14 mouse cellular contexts compared by ENCODE assay signal in the genomic region with DNA sequence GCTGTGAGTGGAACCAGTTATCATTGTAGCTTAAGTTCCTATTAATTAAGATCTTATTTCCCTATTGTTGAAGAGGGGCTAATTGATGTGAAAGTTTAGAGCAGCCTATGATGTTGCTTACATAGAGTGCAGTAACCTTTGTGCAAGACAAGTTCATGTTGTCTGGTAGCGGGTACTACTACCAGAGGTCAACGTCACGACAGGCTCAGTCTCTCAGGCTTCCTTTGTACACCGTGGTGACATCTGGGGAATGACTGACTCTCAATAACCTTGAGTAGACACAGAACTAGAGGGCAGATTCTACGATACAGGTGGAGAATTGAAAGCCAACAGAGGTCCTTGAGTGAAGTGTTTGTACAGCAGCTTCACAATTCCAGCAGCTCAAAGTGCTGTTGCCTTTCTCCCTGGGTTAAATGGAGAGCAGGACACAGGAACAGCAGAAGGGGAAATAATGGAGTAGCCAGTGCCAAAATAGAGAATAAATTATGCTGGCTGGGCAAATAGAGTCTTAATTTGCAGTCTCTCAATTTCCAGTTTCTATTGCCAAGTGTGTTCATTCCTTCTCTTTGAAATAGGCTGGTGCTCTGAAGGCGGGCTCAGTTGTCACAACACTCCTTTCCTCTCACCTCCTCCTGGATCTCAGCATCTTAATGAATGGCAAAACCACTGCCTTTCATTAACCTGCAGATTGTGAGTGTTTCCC.
"Had no signal": no experiment of that assay in that cellular context is flagged by ENCODE, and none has a peak within 500 bp of the region (broad histone marks: within the 10 kb centered on the region; RNA-seq: fewer than 3 reads in every experiment).

No protein-coding gene starts in this region.

- H3K4me3 ChIP-seq: kidney, embryonic 15.5 days; limb, embryonic 10.5 days; liver, embryonic 13.5 days; megakaryocyte, embryonic 14.5 days; midbrain, embryonic 12.5 days; stomach, embryonic 15.5 days had no signal

- H3K4me1 ChIP-seq: kidney, embryonic 15.5 days; liver, embryonic 13.5 days; midbrain, embryonic 12.5 days; stomach, embryonic 15.5 days had no signal

- ATAC-seq: intestine, embryonic 16.5 days; liver, postnatal 0 days had no signal

- H3K27ac ChIP-seq: kidney, embryonic 15.5 days; limb, embryonic 10.5 days; liver, embryonic 13.5 days; macrophage; midbrain, embryonic 12.5 days; stomach, embryonic 15.5 days had no signal

- H3K9ac ChIP-seq: kidney, embryonic 15.5 days; liver, embryonic 13.5 days; liver, postnatal 0 days; midbrain, embryonic 12.5 days; stomach, embryonic 15.5 days had no signal

- H3K9me3 ChIP-seq: kidney, embryonic 15.5 days; limb, embryonic 10.5 days; liver, embryonic 13.5 days; megakaryocyte, embryonic 14.5 days; midbrain, embryonic 12.5 days; stomach, embryonic 15.5 days had no signal

- DNase-seq: kidney, adult 2 months; kidney, postnatal 14 days; liver, embryonic 13.5 days; liver, postnatal 0 days; right cerebral cortex, postnatal 14 days; thymus, adult 2 months; thymus, postnatal 25 days had no signal

- H3K27me3 ChIP-seq: kidney, embryonic 15.5 days; liver, embryonic 13.5 days; megakaryocyte, embryonic 14.5 days; midbrain, embryonic 12.5 days; stomach, embryonic 15.5 days had no signal

- H3K36me3 ChIP-seq: stomach, embryonic 15.5 days had no signal

- H3K4me2 ChIP-seq: kidney, embryonic 15.5 days; liver, embryonic 13.5 days; midbrain, embryonic 12.5 days; stomach, embryonic 15.5 days had no signal
